Mouse (Mus musculus) neural tube, embryonic 15.5 days (tissue): Measurements from ENCODE around the gene Asb18. TPM values are rescaled to one million over a fixed set of nuclear protein-coding genes. Genes with fewer than 3 reads are reported as not detected.

Experiments
- polyA plus RNA-seq: library from polyadenylated mRNA; unstranded; fragments of >200 nt; fragmentation: Nextera tagmentation; extraction: Ambion mirVana; gene quantifications from 2 replicates; pipeline ENCODE4 v1.2.1, GENCODE M21; 2015

Asb18 gene
- polyA plus RNA-seq, 1 experiment from 2014 or later, result 0.72 TPM

Other genes starting within 250 kb of the Asb18 start
- 21.7 and 30.5 TPM in 2 replicates for gene Gbx2, start 83.5 kb downstream of the Asb18 start, polyA plus RNA-seq
- 0.42 and 0.52 TPM in 2 replicates for gene Iqca, start 138.7 kb upstream of the Asb18 start, polyA plus RNA-seq
- 7.5 and 7.7 TPM in 2 replicates for gene Ackr3, start 189.3 kb upstream of the Asb18 start, polyA plus RNA-seq